Mouse (Mus musculus) lung, postnatal 0 days (tissue): ENCODE results near the gene Dph1. TPM values are rescaled to one million over a fixed set of nuclear protein-coding genes. Genes with fewer than 3 reads are reported as not detected.

ENCODE experiments used
- ATAC-seq: fragments of 200-750 bp; cut with Nextera tagmentation; 2 replicates; pipeline ENCODE4 v1.8.0; 2017; ENCODE audit warnings: moderate library complexity
- DNase-seq: peaks from one replicate; pipeline ENCODE4 v3.0.0-alpha.2; 2016; ENCODE audit warnings: low spot score
- H3K27ac ChIP-seq: fragments of 300-500 bp; sonication (generic); 2 replicates; pipeline ENCODE4 v1.5.1; 2014; ENCODE audit warnings: antibody characterized with exemption, mild to moderate bottlenecking, low read length, mixed read lengths
- H3K27me3 ChIP-seq: fragments of 300-500 bp; sonication (generic); replicated peaks from 2 replicates; pipeline ENCODE4 v1.6.1; 2014; ENCODE audit warnings: low read length, mixed read lengths; ENCODE audit not compliant: insufficient read depth
- H3K36me3 ChIP-seq: fragments of 300-500 bp; sonication (generic); 2 replicates; pipeline ENCODE4 v1.6.1; 2014; ENCODE audit warnings: low read length, mixed read lengths; ENCODE audit not compliant: insufficient read depth
- H3K4me1 ChIP-seq: fragments of 300-500 bp; sonication (generic); 2 replicates; pipeline ENCODE4 v1.6.1; 2014; ENCODE audit warnings: antibody characterized with exemption, low read depth, low read length, mixed read lengths; ENCODE audit not compliant: insufficient read depth
- H3K4me2 ChIP-seq: fragments of 300-500 bp; sonication (generic); replicated peaks from 2 replicates; pipeline ENCODE4 v1.6.1; 2014; ENCODE audit warnings: low read depth, mild to moderate bottlenecking, low read length, moderate library complexity, mixed read lengths
- H3K4me3 ChIP-seq: fragments of 300-500 bp; sonication (generic); 2 replicates; pipeline ENCODE4 v1.5.1; 2014; ENCODE audit warnings: low read depth, low read length
- H3K9ac ChIP-seq: fragments of 300-500 bp; sonication (generic); replicated peaks from 2 replicates; pipeline ENCODE4 v1.6.1; 2014; ENCODE audit warnings: low read depth, mild to moderate bottlenecking
- H3K9me3 ChIP-seq: fragments of 300-500 bp; sonication (generic); 2 replicates; pipeline ENCODE4 v1.6.1; 2016; ENCODE audit warnings: low read length, mixed read lengths
- CTCF ChIP-seq: IDR thresholded peaks from 2 replicates; pipeline ENCODE4 v1.5.1; 2016; ENCODE audit warnings: antibody characterized with exemption, mild to moderate bottlenecking
- EP300 ChIP-seq: IDR thresholded peaks from 2 replicates; pipeline ENCODE4 v1.6.1; 2016; ENCODE audit warnings: antibody characterized with exemption, mild to moderate bottlenecking, control low read depth
- WGBS: fragments of 180-500 bp; shearing (Covaris S2); extraction: QIAGEN DNeasy Blood & Tissue Kit; methylation state at CpG from one replicate; pipeline ENCODE4 v1.1.7; 2014; 5-methylcytosine and 5-hydroxymethylcytosine counted together
- polyA plus RNA-seq: library from polyadenylated mRNA; unstranded; fragments of >200 nt; fragmentation: Nextera tagmentation; extraction: Ambion mirVana; gene quantifications from 2 replicates; pipeline ENCODE4 v1.2.1, GENCODE M21; 2015

Dph1 gene
- polyA plus RNA-seq, 1 experiment from 2014 or later: 14.8 TPM

GRCm38 (mm10) chr11:75164051-75164450, 27.0 kb downstream of the Dph1 start:
- TF ChIP-seq EP300 (no peak), CTCF (no peak)
- Histone ChIP-seq H3K9ac (no peak overlapping the region), H3K27me3 (peaks cover 16% of the 10 kb centered on the region), H3K4me1 (peaks cover 17% of the 10 kb centered on the region; the same call in 1 of the 2 replicates), H3K4me2 (no peak overlapping the region), H3K4me3 (no peak overlapping the region), H3K9me3 (no peaks in the 10 kb centered on the region), H3K36me3 (peaks cover 22% of the 10 kb centered on the region), H3K27ac (peak overlapping the region; percentile 52; the same call in 1 of the 2 replicates)
- ATAC-seq (no peak), DNase-seq (no peak)
- WGBS: 66% methylated on average over 2 of the region's 2 CpGs

DNA sequence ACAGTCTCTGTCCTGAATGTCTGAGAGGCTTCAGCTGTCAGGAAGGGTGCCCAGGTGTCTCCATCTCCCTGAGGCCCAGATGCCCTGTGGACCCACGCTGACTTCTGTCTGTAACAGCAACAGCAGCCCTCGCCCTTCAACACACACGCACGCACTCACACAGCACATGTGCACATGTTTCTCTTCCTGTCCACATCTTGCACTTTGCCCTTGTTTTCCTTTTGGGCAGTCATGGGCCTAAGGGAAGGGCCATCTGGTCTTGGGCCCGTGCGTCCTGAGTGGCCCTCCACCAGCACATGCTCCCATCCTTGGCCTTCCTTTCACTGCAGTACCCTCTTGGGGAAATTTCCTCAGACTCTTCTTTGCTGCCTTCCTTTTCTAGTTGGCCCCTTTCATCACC, 27.7 kb downstream of the Dph1 start:
- Histone ChIP-seq H3K36me3 (peaks cover 22% of the 10 kb centered on the region), H3K9me3 (no peaks in the 10 kb centered on the region), H3K4me3 (no peak overlapping the region), H3K27me3 (peaks cover 12% of the 10 kb centered on the region; the same call in 1 of the 2 replicates), H3K4me1 (peaks cover 21% of the 10 kb centered on the region; the same call in 1 of the 2 replicates), H3K9ac (no peak overlapping the region), H3K27ac (peak overlapping the region; percentile 52; the same call in 1 of the 2 replicates), H3K4me2 (no peak overlapping the region)
- no peak for ATAC-seq
- TF ChIP-seq CTCF (no peak), EP300 (no peak)
- no peak for DNase-seq
- 56% methylated on average over 6 of the region's 6 CpGs for WGBS

GRCm38 (mm10) chr11:75162591-75163080, 28.4 kb downstream of the Dph1 start:
- Histone ChIP-seq H3K4me3 (no peak overlapping the region), H3K9ac (no peak overlapping the region), H3K4me2 (no peak overlapping the region), H3K9me3 (no peaks in the 10 kb centered on the region), H3K27me3 (peaks cover 11% of the 10 kb centered on the region; the same call in 1 of the 2 replicates), H3K4me1 (peaks cover 19% of the 10 kb centered on the region; the same call in 1 of the 2 replicates), H3K36me3 (peaks cover 22% of the 10 kb centered on the region), H3K27ac (peak overlapping the region; percentile 62; the same call in 1 of the 2 replicates)
- no peak for DNase-seq
- ATAC-seq: no peak
- TF ChIP-seq CTCF: no peak
- no peak for TF ChIP-seq EP300
- 77% methylated on average over 12 of the region's 12 CpGs for WGBS

DNA sequence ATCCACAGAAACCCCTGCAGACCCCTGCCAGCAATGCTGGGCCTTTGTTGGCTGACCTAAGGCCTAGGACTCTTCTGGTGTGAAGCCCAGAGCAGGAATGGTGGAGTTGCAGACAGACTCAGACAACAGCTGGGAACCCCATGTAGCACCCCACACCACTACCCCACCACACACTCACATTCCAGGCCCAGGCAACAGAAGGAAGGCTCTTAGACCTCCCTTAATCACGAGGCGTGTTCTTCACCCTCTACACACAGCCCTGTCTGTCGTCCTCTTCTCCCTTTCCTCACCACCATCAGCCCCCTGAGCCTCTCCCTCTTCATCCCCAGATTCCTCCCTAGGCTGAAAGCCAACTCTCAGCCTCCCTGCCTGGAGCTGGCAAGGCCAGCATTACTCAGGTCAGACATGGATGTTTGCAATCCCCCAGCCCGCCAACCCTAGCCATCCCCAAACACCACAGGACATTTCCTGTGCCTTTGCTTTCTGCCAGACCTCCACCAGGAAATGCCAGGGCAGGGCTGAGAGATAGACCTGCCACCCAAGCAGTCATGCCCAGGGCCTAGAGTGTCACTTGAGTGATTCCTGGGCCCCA, 29.5 kb downstream of the Dph1 start:
- H3K4me1 ChIP-seq: peaks cover 16% of the 10 kb centered on the region; the same call in 1 of the 2 replicates
- peak overlapping the region; percentile 62 for H3K27ac ChIP-seq
- H3K9me3 ChIP-seq: no peaks in the 10 kb centered on the region
- DNase-seq (peak; percentile 87), ATAC-seq (peak; percentile 79)
- peaks cover 22% of the 10 kb centered on the region for H3K36me3 ChIP-seq
- no peak overlapping the region for H3K4me2 ChIP-seq
- TF ChIP-seq CTCF (no peak), EP300 (no peak; the same call in 1 of the 2 replicates)
- H3K4me3 ChIP-seq: no peak overlapping the region
- 35% methylated on average over 4 of the region's 4 CpGs for WGBS
- H3K27me3 ChIP-seq: peaks cover 4% of the 10 kb centered on the region; the same call in 1 of the 2 replicates
- no peak overlapping the region for H3K9ac ChIP-seq

DNA sequence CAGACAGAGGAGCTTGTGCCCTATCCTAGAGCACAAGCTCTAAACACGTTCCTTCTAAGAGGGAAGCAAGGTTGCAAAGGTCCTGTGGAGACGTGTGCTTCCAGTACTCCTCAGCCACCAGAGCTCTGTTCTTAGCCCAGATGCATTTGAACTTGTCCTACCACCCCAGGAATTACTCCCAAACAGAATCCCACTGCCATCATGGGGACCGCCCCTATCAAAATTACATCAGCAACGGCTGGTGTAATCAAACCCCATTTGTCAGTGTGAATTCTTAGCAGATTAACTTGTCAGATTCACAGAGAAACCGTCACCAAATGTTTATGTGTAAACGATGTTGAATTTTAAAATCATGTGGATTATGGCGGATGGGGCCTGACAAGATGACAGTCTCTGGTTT, 30.1 kb downstream of the Dph1 start:
- H3K27ac ChIP-seq: peak overlapping the region; percentile 62; the same call in 1 of the 2 replicates
- peaks cover 22% of the 10 kb centered on the region for H3K36me3 ChIP-seq
- ATAC-seq: no peak
- H3K27me3 ChIP-seq: no peaks in the 10 kb centered on the region
- H3K9ac ChIP-seq: no peak overlapping the region
- no peak for DNase-seq
- peaks cover 14% of the 10 kb centered on the region; the same call in 1 of the 2 replicates for H3K4me1 ChIP-seq
- TF ChIP-seq EP300: no peak
- no peak overlapping the region for H3K4me2 ChIP-seq
- WGBS: 66% methylated on average over 7 of the region's 7 CpGs
- H3K9me3 ChIP-seq: no peaks in the 10 kb centered on the region
- no peak overlapping the region for H3K4me3 ChIP-seq

- ATAC-seq (no peak), DNase-seq (peak; percentile 43)
These were observed 31.5 kb downstream of the Dph1 start for GRCm38 (mm10) chr11:75159564-75159963.

More at GRCm38 (mm10) chr11:75159564-75159963, 31.5 kb downstream of the Dph1 start:
- Histone ChIP-seq H3K27ac (no peak overlapping the region), H3K9me3 (no peaks in the 10 kb centered on the region), H3K4me3 (no peak overlapping the region), H3K36me3 (peaks cover 22% of the 10 kb centered on the region), H3K4me1 (peaks cover 11% of the 10 kb centered on the region; the same call in 1 of the 2 replicates), H3K27me3 (no peaks in the 10 kb centered on the region), H3K9ac (no peak overlapping the region), H3K4me2 (no peak overlapping the region)
- TF ChIP-seq CTCF: peak; percentile 75
- TF ChIP-seq EP300: no peak
- WGBS: 53% methylated on average over 2 of the region's 2 CpGs
